Mouse (Mus musculus) left cerebral cortex, adult 18-20 months (tissue): ENCODE data around the gene Il10. TPM values are rescaled to one million over a fixed set of nuclear protein-coding genes. Genes with fewer than 3 reads are reported as not detected.

Source experiments
- total RNA-seq, 2 experiments: library from RNA; stranded (reverse); gene quantifications; 2 replicates each; pipeline ENCODE4 v1.2.3; 2021

The Il10 gene
- total RNA-seq, 2 experiments from 2014 or later, result not detected

Other genes starting within 250 kb of the Il10 start
- not detected for gene Fcamr, start 218.9 kb upstream of the Il10 start, total RNA-seq
- gene Pigr, start 193.2 kb upstream of the Il10 start, total RNA-seq, result not detected
- gene Fcmr, start 154.2 kb upstream of the Il10 start, total RNA-seq, result not detected
- gene Il24, start 132.4 kb upstream of the Il10 start, total RNA-seq, result not detected
- not detected for gene Il20, start 108.4 kb upstream of the Il10 start, total RNA-seq
- gene Il19, start 79.7 kb upstream of the Il10 start, total RNA-seq, result not detected
- gene Mapkapk2, start 78.0 kb downstream of the Il10 start, total RNA-seq, result 10 to 100 TPM; 35.8 to 37.2 TPM
- 10 to 100 TPM; 14.9 to 16.7 TPM for gene Dyrk3, start 118.5 kb downstream of the Il10 start, total RNA-seq
- 10 to 100 TPM; 35.0 to 37.5 TPM for gene Eif2d, start 133.3 kb downstream of the Il10 start, total RNA-seq
- 10 to 100 TPM; 27.7 to 28.1 TPM for gene Rassf5, start 225.4 kb downstream of the Il10 start, total RNA-seq